Mouse (Mus musculus) neural tube, embryonic 12.5 days (tissue): Measurements from ENCODE around the gene Adgb. TPM values are rescaled to one million over a fixed set of nuclear protein-coding genes. Genes with fewer than 3 reads are reported as not detected.

Experiments used
- ATAC-seq: fragments of 200-750 bp; cut with Nextera tagmentation; 2 replicates; pipeline ENCODE4 v1.8.0; 2017; ENCODE audit warnings: low read depth, mild to moderate bottlenecking, moderate TSS enrichment, moderate library complexity; ENCODE audit not compliant: low FRiP score
- H3K27ac ChIP-seq: fragments of 300-500 bp; sonication (generic); 2 replicates; pipeline ENCODE4 v1.5.1; 2016
- H3K27me3 ChIP-seq: fragments of 300-500 bp; sonication (generic); replicated peaks from 2 replicates; pipeline ENCODE4 v1.6.1; 2016; ENCODE audit warnings: mild to moderate bottlenecking
- H3K36me3 ChIP-seq: fragments of 300-500 bp; sonication (generic); 2 replicates; pipeline ENCODE4 v1.6.1; 2016; ENCODE audit warnings: mild to moderate bottlenecking
- H3K4me1 ChIP-seq: fragments of 300-500 bp; sonication (generic); 2 replicates; pipeline ENCODE4 v1.6.1; 2016
- H3K4me2 ChIP-seq: fragments of 300-500 bp; sonication (generic); replicated peaks from 2 replicates; pipeline ENCODE4 v1.6.1; 2016; ENCODE audit warnings: mild to moderate bottlenecking
- H3K4me3 ChIP-seq: fragments of 300-500 bp; sonication (generic); 2 replicates; pipeline ENCODE4 v1.5.1; 2016
- H3K9ac ChIP-seq: fragments of 300-500 bp; sonication (generic); 2 replicates; pipeline ENCODE4 v1.6.1; 2016; ENCODE audit warnings: mild to moderate bottlenecking
- H3K9me3 ChIP-seq: fragments of 300-500 bp; sonication (generic); 2 replicates; pipeline ENCODE4 v1.6.1; 2016; ENCODE audit warnings: mild to moderate bottlenecking
- whole genome bisulfite sequencing: fragments of 180-500 bp; shearing (Covaris S2); methylation state at CpG from one replicate; pipeline ENCODE4 v1.1.7; 2016; 5-methylcytosine and 5-hydroxymethylcytosine counted together
- polyA plus RNA-seq: library from polyadenylated mRNA; unstranded; fragments of >200 nt; fragmentation: Nextera tagmentation; extraction: Ambion mirVana; gene quantifications from 2 replicates; pipeline ENCODE4 v1.2.1, GENCODE M21; 2016

The Adgb gene
- polyA plus RNA-seq, 1 experiment from 2014 or later, result 0.11 TPM

DNA sequence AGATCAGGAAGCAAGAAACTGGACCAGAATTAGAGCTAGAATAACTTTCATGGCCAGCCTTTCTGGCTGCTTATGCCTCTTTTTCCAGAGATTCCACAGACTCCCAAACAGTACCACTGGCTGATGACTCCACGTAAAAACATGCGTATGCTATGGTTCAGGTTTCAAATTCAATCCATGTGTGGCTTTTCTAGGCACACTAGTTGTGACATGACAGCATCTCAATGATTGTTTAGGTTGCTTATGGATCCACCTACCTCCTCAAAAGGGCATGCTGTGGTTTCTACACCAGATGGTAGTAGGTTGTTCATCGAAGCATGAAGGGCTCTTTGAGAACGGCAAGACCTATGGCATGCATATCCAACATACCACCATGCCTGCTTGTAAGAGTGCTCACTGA is 172.1 kb downstream of the Adgb start:
- no peak overlapping the region for H3K4me3 ChIP-seq
- peaks cover 2% of the 10 kb centered on the region; the same call in 1 of the 2 replicates for H3K4me1 ChIP-seq
- no peak overlapping the region for H3K4me2 ChIP-seq
- no peak overlapping the region for H3K9ac ChIP-seq
- no peaks in the 10 kb centered on the region for H3K27me3 ChIP-seq
- ATAC-seq, result no peak
- H3K9me3 ChIP-seq, result no peaks in the 10 kb centered on the region
- H3K27ac ChIP-seq, result no peak overlapping the region
- H3K36me3 ChIP-seq, result no peaks in the 10 kb centered on the region
- WGBS, result 85% methylated on average over 4 of the region's 4 CpGs

GRCm38 (mm10) chr10:10287221-10287867 is 184.8 kb downstream of the Adgb start:
- Histone ChIP-seq H3K9me3 (no peaks in the 10 kb centered on the region), H3K4me1 (no peaks in the 10 kb centered on the region), H3K27me3 (no peaks in the 10 kb centered on the region), H3K36me3 (no peaks in the 10 kb centered on the region), H3K27ac (no peak overlapping the region), H3K9ac (no peak overlapping the region), H3K4me3 (no peak overlapping the region), H3K4me2 (no peak overlapping the region)
- no peak for ATAC-seq
- WGBS, result 55% methylated on average over 2 of the region's 2 CpGs

Other genes with a start within 250 kb of the Adgb start
- 7.1 and 7.6 TPM in 2 replicates for gene Rab32, start 85.9 kb upstream of the Adgb start, polyA plus RNA-seq
- not detected in 2 replicates for gene Gm10944, start 209.0 kb upstream of the Adgb start, polyA plus RNA-seq